Mouse (Mus musculus) cortical plate, adult 2 months (tissue): ENCODE data around the gene Trim80.

Source experiments
- CTCF ChIP-seq: fragments of 200-500 bp; IDR thresholded peaks from 2 replicates; pipeline ENCODE4 v1.5.1; 2011; ENCODE audit warnings: mild to moderate bottlenecking, control low read depth, low read length; ENCODE audit not compliant: insufficient read depth; ENCODE audit errors: extremely low read depth
- POLR2A ChIP-seq: fragments of 200-500 bp; IDR thresholded peaks from 2 replicates; pipeline ENCODE4 v1.6.1; 2011; ENCODE audit warnings: mild to moderate bottlenecking, low read length, control low read depth; ENCODE audit not compliant: insufficient read depth; ENCODE audit errors: extremely low read depth

- TF ChIP-seq CTCF: no peak
- TF ChIP-seq POLR2A: no peak
Measured at GRCm38 (mm10) chr11:115453306-115453705, 13.0 kb downstream of the Trim80 start.
